Mouse (Mus musculus) intestine, embryonic 14.5 days (tissue): ENCODE measurements around the gene Ankrd2. TPM values are rescaled to one million over a fixed set of nuclear protein-coding genes. Genes with fewer than 3 reads are reported as not detected.
A peak's percentile ranks its signal among the peaks of the same experiment; 100 is the strongest.

Experiments used
- ATAC-seq: fragments of 200-750 bp; cut with Nextera tagmentation; replicated peaks from 2 replicates; pipeline ENCODE4 v1.8.0; 2017; ENCODE audit warnings: low read depth, moderate number of reproducible peaks, moderate TSS enrichment, moderate library complexity; ENCODE audit not compliant: low FRiP score, low TSS enrichment
- DNase-seq: peaks from one replicate; pipeline ENCODE4 v3.0.0-alpha.2; 2018; ENCODE audit warnings: low spot score
- H3K27ac ChIP-seq: fragments of 300-500 bp; sonication (generic); 2 replicates; pipeline ENCODE4 v1.5.1; 2014; ENCODE audit warnings: low read depth, mild to moderate bottlenecking, control low read depth
- H3K27me3 ChIP-seq: fragments of 300-500 bp; sonication (generic); replicated peaks from 2 replicates; pipeline ENCODE4 v1.6.1; 2014; ENCODE audit warnings: low read length, control low read depth; ENCODE audit not compliant: control insufficient read depth, insufficient read depth
- H3K36me3 ChIP-seq: fragments of 300-500 bp; sonication (generic); 2 replicates; pipeline ENCODE4 v1.6.1; 2014; ENCODE audit warnings: low read length, control low read depth; ENCODE audit not compliant: control insufficient read depth, insufficient read depth
- H3K4me1 ChIP-seq: fragments of 300-500 bp; sonication (generic); replicated peaks from 2 replicates; pipeline ENCODE4 v1.6.1; 2014; ENCODE audit warnings: low read length, control low read depth, mixed read lengths; ENCODE audit not compliant: control insufficient read depth, insufficient read depth
- H3K4me2 ChIP-seq: fragments of 300-500 bp; sonication (generic); 2 replicates; pipeline ENCODE4 v1.6.1; 2014; ENCODE audit warnings: low read length
- H3K4me3 ChIP-seq: fragments of 300-500 bp; sonication (generic); 2 replicates; pipeline ENCODE4 v1.5.1; 2014; ENCODE audit warnings: low read depth, low read length, control low read depth, mixed read lengths
- H3K9ac ChIP-seq: fragments of 300-500 bp; sonication (generic); 2 replicates; pipeline ENCODE4 v1.6.1; 2014; ENCODE audit warnings: mild to moderate bottlenecking, low read length
- H3K9me3 ChIP-seq: fragments of 300-500 bp; sonication (generic); 2 replicates; pipeline ENCODE4 v1.6.1; 2016; ENCODE audit warnings: low read length, control low read depth; ENCODE audit not compliant: control insufficient read depth
- WGBS: fragments of 180-500 bp; shearing (Covaris S2); extraction: QIAGEN DNeasy Blood & Tissue Kit; methylation state at CpG from one replicate; pipeline ENCODE4 v1.1.7; 2014; 5-methylcytosine and 5-hydroxymethylcytosine counted together
- polyA plus RNA-seq: library from polyadenylated mRNA; unstranded; fragments of >200 nt; fragmentation: Nextera tagmentation; extraction: Ambion mirVana; gene quantifications from 2 replicates; pipeline ENCODE4 v1.2.1, GENCODE M21; 2014

The Ankrd2 gene
- polyA plus RNA-seq, 1 experiment from 2014 or later: 0.27 TPM

- WGBS: 6% methylated on average over 10 of the region's 10 CpGs
- no peaks in the 10 kb centered on the region for H3K9me3 ChIP-seq
- ATAC-seq: no peak
- H3K9ac ChIP-seq: peak overlapping the region; percentile 53
- H3K4me3 ChIP-seq: peak overlapping the region; percentile 76
- no peaks in the 10 kb centered on the region for H3K36me3 ChIP-seq
- no peaks in the 10 kb centered on the region for H3K27me3 ChIP-seq
- no peak overlapping the region for H3K27ac ChIP-seq
- DNase-seq: peak; percentile 53
- H3K4me2 ChIP-seq: peak overlapping the region; percentile 94
- peaks cover 17% of the 10 kb centered on the region for H3K4me1 ChIP-seq
These were observed 49.9 kb downstream of the Ankrd2 start for GRCm38 (mm10) chr19:42085690-42086089.

- no peaks in the 10 kb centered on the region for H3K36me3 ChIP-seq
- no peaks in the 10 kb centered on the region for H3K27me3 ChIP-seq
- H3K9ac ChIP-seq: peak within 1 kb of the TSS; percentile 53
- under 1% methylated on average over 21 of the region's 21 CpGs for WGBS
- H3K27ac ChIP-seq: no peak within 1 kb of the TSS
- ATAC-seq: peak; percentile 73
- DNase-seq: peak; percentile 93
- H3K4me2 ChIP-seq: peak within 1 kb of the TSS; percentile 94
- peak within 1 kb of the TSS; percentile 76 for H3K4me3 ChIP-seq
- H3K9me3 ChIP-seq: no peaks in the 10 kb centered on the region
- H3K4me1 ChIP-seq: peaks cover 20% of the 10 kb centered on the region
These were observed 50.4 kb downstream of the Ankrd2 start, which contains the start of gene Morn4 for GRCm38 (mm10) chr19:42086166-42086565. TSS of gene Morn4 (minus strand) at chr19:42086357.

GRCm38 (mm10) chr19:42089103-42089747 lies 53.4 kb downstream of the Ankrd2 start:
- Histone ChIP-seq H3K4me1 (peaks cover 29% of the 10 kb centered on the region), H3K27me3 (no peaks in the 10 kb centered on the region), H3K9me3 (no peaks in the 10 kb centered on the region), H3K9ac (peak overlapping the region; percentile 14; the same call in 1 of the 2 replicates), H3K27ac (peak overlapping the region; percentile 86), H3K4me3 (peak overlapping the region; percentile 87), H3K4me2 (peak overlapping the region; percentile 77), H3K36me3 (peaks cover 10% of the 10 kb centered on the region; the same call in 1 of the 2 replicates)
- WGBS: 17% methylated on average over 14 of the region's 14 CpGs
- no peak for ATAC-seq
- peak; percentile 66 for DNase-seq

GRCm38 (mm10) chr19:42089748-42090595 lies 54.2 kb downstream of the Ankrd2 start, which contains the start of gene Pi4k2a:
TSS of gene Pi4k2a (plus strand) at chr19:42090470.
- H3K9ac ChIP-seq: peak within 1 kb of the TSS; percentile 79
- no peaks in the 10 kb centered on the region for H3K9me3 ChIP-seq
- no peaks in the 10 kb centered on the region for H3K27me3 ChIP-seq
- H3K27ac ChIP-seq: peak within 1 kb of the TSS; percentile 86
- peaks cover 29% of the 10 kb centered on the region for H3K4me1 ChIP-seq
- H3K4me2 ChIP-seq: peak within 1 kb of the TSS; percentile 77
- DNase-seq (peak; percentile 94), ATAC-seq (peak; percentile 96)
- WGBS: under 1% methylated on average over 54 of the region's 55 CpGs
- peaks cover 14% of the 10 kb centered on the region; the same call in 1 of the 2 replicates for H3K36me3 ChIP-seq
- peak within 1 kb of the TSS; percentile 87 for H3K4me3 ChIP-seq

- peak overlapping the region; percentile 87 for H3K4me3 ChIP-seq
- H3K9me3 ChIP-seq: no peaks in the 10 kb centered on the region
- peak overlapping the region; percentile 74 for H3K4me2 ChIP-seq
- DNase-seq: no peak
- peak; percentile 71 for ATAC-seq
- H3K4me1 ChIP-seq: peaks cover 26% of the 10 kb centered on the region
- peaks cover 17% of the 10 kb centered on the region; the same call in 1 of the 2 replicates for H3K36me3 ChIP-seq
- under 1% methylated on average over 49 of the region's 52 CpGs for WGBS
- H3K27ac ChIP-seq: peak overlapping the region; percentile 86
- peak overlapping the region; percentile 79 for H3K9ac ChIP-seq
- H3K27me3 ChIP-seq: no peaks in the 10 kb centered on the region
These were observed 54.9 kb downstream of the Ankrd2 start for GRCm38 (mm10) chr19:42090637-42091141.

Other genes starting within 250 kb of the Ankrd2 start
- 25.5 and 29.0 TPM in 2 replicates for gene Arhgap19, start 234.0 kb upstream of the Ankrd2 start, polyA plus RNA-seq
- gene Frat1, start 206.0 kb upstream of the Ankrd2 start, polyA plus RNA-seq: 13.3 and 15.4 TPM in 2 replicates
- 6.4 and 6.5 TPM in 2 replicates for gene Frat2, start 187.9 kb upstream of the Ankrd2 start, polyA plus RNA-seq
- gene Rrp12, start 139.8 kb upstream of the Ankrd2 start, polyA plus RNA-seq: 16.2 and 16.3 TPM in 2 replicates
- 819 and 835 TPM in 2 replicates for gene Pgam1, start 124.1 kb upstream of the Ankrd2 start, polyA plus RNA-seq
- gene Exosc1, start 102.6 kb upstream of the Ankrd2 start, polyA plus RNA-seq: 84.7 and 88.0 TPM in 2 replicates
- 69.2 and 76.6 TPM in 2 replicates for gene Zdhhc16, start 102.5 kb upstream of the Ankrd2 start, polyA plus RNA-seq
- gene Mms19, start 54.8 kb upstream of the Ankrd2 start, polyA plus RNA-seq: 36.3 and 41.0 TPM in 2 replicates
- gene Ubtd1, start 54.2 kb upstream of the Ankrd2 start, polyA plus RNA-seq: 9.1 and 9.9 TPM in 2 replicates
- 1.4 and 1.7 TPM in 2 replicates for gene Hoga1, start 9.6 kb downstream of the Ankrd2 start, polyA plus RNA-seq
- gene 4933411K16Rik, start 16.2 kb downstream of the Ankrd2 start, polyA plus RNA-seq: 0.13 TPM in 1 of 2 replicates, not detected in the other
- 24.2 and 26.7 TPM in 2 replicates for gene Morn4, start 50.4 kb downstream of the Ankrd2 start, polyA plus RNA-seq
- gene Pi4k2a, start 54.5 kb downstream of the Ankrd2 start, polyA plus RNA-seq: 23.5 and 32.0 TPM in 2 replicates
- gene Avpi1, start 93.1 kb downstream of the Ankrd2 start, polyA plus RNA-seq: 33.6 and 35.2 TPM in 2 replicates
- gene Marveld1, start 111.4 kb downstream of the Ankrd2 start, polyA plus RNA-seq: 10.1 and 10.3 TPM in 2 replicates
- gene Zfyve27, start 128.0 kb downstream of the Ankrd2 start, polyA plus RNA-seq: 17.5 TPM in 2 replicates
- 16.2 and 46.3 TPM in 2 replicates for gene Sfrp5, start 166.3 kb downstream of the Ankrd2 start, polyA plus RNA-seq
- gene Golga7b, start 211.6 kb downstream of the Ankrd2 start, polyA plus RNA-seq: 1.2 TPM in 2 replicates